Mouse (Mus musculus): ENCODE measurements at regions not wholly inside any gene's neighbourhood (a gene's known extent, or its start where the extent isn't known, plus 50 kb on each side); places are given as distances from the start of the nearest gene placed in this dataset.
A peak's percentile ranks its signal among the peaks of the same experiment; 100 is the strongest.

GRCm38 (mm10) chr3:146342727-146343126, 61.7 kb upstream of the Ssx2ip start:
- Histone ChIP-seq H3K27me3 (ENCODE audit: control insufficient read depth, insufficient read depth, low read length) (no peaks in the 10 kb centered on the region), H3K4me3 (replicated peaks; ENCODE audit: low read length) (no peak overlapping the region), H3K27ac (replicated peaks; ENCODE audit: low read depth, low read length) (no peak overlapping the region), H3K9ac (ENCODE audit: low read depth, low read length, severe bottlenecking) (no peak overlapping the region), H3K4me2 (replicated peaks; ENCODE audit: low read depth, low read length, severe bottlenecking) (no peak overlapping the region), H3K9me3 (ENCODE audit: control insufficient read depth, low read length) (no peaks in the 10 kb centered on the region), H3K36me3 (ENCODE audit: control insufficient read depth, insufficient read depth, low read length) (no peaks in the 10 kb centered on the region), H3K4me1 (ENCODE audit: control insufficient read depth, insufficient read depth, low read length) (peaks cover 10% of the 10 kb centered on the region; the same call in 1 of the 2 replicates)
- 86% methylated on average over 1 of the region's 1 CpGs for WGBS
- ATAC-seq (ENCODE audit: low FRiP score, low read depth) (no peak), DNase-seq (ENCODE audit: low spot score) (no peak)
- TF ChIP-seq POLR2A (IDR thresholded peaks at IDR 0.05; ENCODE audit: borderline replicate concordance, extremely low read depth, insufficient read depth, insufficient read length), result no peak

GRCm38 (mm10) chr3:146343649-146344401, 60.6 kb upstream of the Ssx2ip start:
- no peak overlapping the region for H3K4me3 ChIP-seq (replicated peaks; ENCODE audit: low read length)
- H3K4me2 ChIP-seq (replicated peaks; ENCODE audit: low read depth, low read length, severe bottlenecking), result no peak overlapping the region
- H3K9me3 ChIP-seq (ENCODE audit: control insufficient read depth, low read length), result no peaks in the 10 kb centered on the region
- H3K4me1 ChIP-seq (ENCODE audit: control insufficient read depth, insufficient read depth, low read length), result peaks cover 10% of the 10 kb centered on the region; the same call in 1 of the 2 replicates
- H3K27me3 ChIP-seq (ENCODE audit: control insufficient read depth, insufficient read depth, low read length), result no peaks in the 10 kb centered on the region
- H3K9ac ChIP-seq (ENCODE audit: low read depth, low read length, severe bottlenecking), result no peak overlapping the region
- peak; percentile 57 for DNase-seq (ENCODE audit: low spot score)
- no peak overlapping the region for H3K27ac ChIP-seq (replicated peaks; ENCODE audit: low read depth, low read length)
- WGBS, result 60% methylated on average over 9 of the region's 9 CpGs
- no peaks in the 10 kb centered on the region for H3K36me3 ChIP-seq (ENCODE audit: control insufficient read depth, insufficient read depth, low read length)
- no peak for ATAC-seq (ENCODE audit: low FRiP score, low read depth)
- no peak for TF ChIP-seq POLR2A (IDR thresholded peaks at IDR 0.05; ENCODE audit: borderline replicate concordance, extremely low read depth, insufficient read depth, insufficient read length)

GRCm38 (mm10) chr3:146344402-146345025, 59.9 kb upstream of the Ssx2ip start:
- TF ChIP-seq POLR2A (IDR thresholded peaks at IDR 0.05; ENCODE audit: borderline replicate concordance, extremely low read depth, insufficient read depth, insufficient read length), result no peak
- Histone ChIP-seq H3K4me3 (replicated peaks; ENCODE audit: low read length) (no peak overlapping the region), H3K9me3 (ENCODE audit: control insufficient read depth, low read length) (no peaks in the 10 kb centered on the region), H3K4me2 (replicated peaks; ENCODE audit: low read depth, low read length, severe bottlenecking) (no peak overlapping the region), H3K27ac (replicated peaks; ENCODE audit: low read depth, low read length) (no peak overlapping the region), H3K9ac (ENCODE audit: low read depth, low read length, severe bottlenecking) (no peak overlapping the region), H3K27me3 (ENCODE audit: control insufficient read depth, insufficient read depth, low read length) (no peaks in the 10 kb centered on the region), H3K4me1 (ENCODE audit: control insufficient read depth, insufficient read depth, low read length) (peaks cover 10% of the 10 kb centered on the region; the same call in 1 of the 2 replicates), H3K36me3 (ENCODE audit: control insufficient read depth, insufficient read depth, low read length) (no peaks in the 10 kb centered on the region)
- 74% methylated on average over 11 of the region's 11 CpGs for WGBS
- ATAC-seq (ENCODE audit: low FRiP score, low read depth) (no peak), DNase-seq (ENCODE audit: low spot score) (no peak)

GRCm38 (mm10) chr3:146345308-146345780, 59.1 kb upstream of the Ssx2ip start:
- H3K9me3 ChIP-seq (ENCODE audit: control insufficient read depth, low read length), result no peaks in the 10 kb centered on the region
- TF ChIP-seq POLR2A (IDR thresholded peaks at IDR 0.05; ENCODE audit: borderline replicate concordance, extremely low read depth, insufficient read depth, insufficient read length), result no peak
- ATAC-seq (ENCODE audit: low FRiP score, low read depth), result peak; percentile 83
- H3K4me1 ChIP-seq (ENCODE audit: control insufficient read depth, insufficient read depth, low read length), result peaks cover 9% of the 10 kb centered on the region; the same call in 1 of the 2 replicates
- no peaks in the 10 kb centered on the region for H3K36me3 ChIP-seq (ENCODE audit: control insufficient read depth, insufficient read depth, low read length)
- H3K9ac ChIP-seq (ENCODE audit: low read depth, low read length, severe bottlenecking), result no peak overlapping the region
- H3K27ac ChIP-seq (replicated peaks; ENCODE audit: low read depth, low read length), result no peak overlapping the region
- 6% methylated on average over 18 of the region's 18 CpGs for WGBS
- peak overlapping the region; percentile 11 for H3K4me3 ChIP-seq (replicated peaks; ENCODE audit: low read length)
- DNase-seq (ENCODE audit: low spot score), result peak; percentile 76
- no peaks in the 10 kb centered on the region for H3K27me3 ChIP-seq (ENCODE audit: control insufficient read depth, insufficient read depth, low read length)
- peak overlapping the region; percentile 43 for H3K4me2 ChIP-seq (replicated peaks; ENCODE audit: low read depth, low read length, severe bottlenecking)

GRCm38 (mm10) chr3:146345946-146346345, 58.5 kb upstream of the Ssx2ip start:
- no peak overlapping the region for H3K4me3 ChIP-seq (replicated peaks; ENCODE audit: low read length)
- H3K27me3 ChIP-seq (ENCODE audit: control insufficient read depth, insufficient read depth, low read length), result no peaks in the 10 kb centered on the region
- H3K9me3 ChIP-seq (ENCODE audit: control insufficient read depth, low read length), result no peaks in the 10 kb centered on the region
- no peak for TF ChIP-seq POLR2A (IDR thresholded peaks at IDR 0.05; ENCODE audit: borderline replicate concordance, extremely low read depth, insufficient read depth, insufficient read length)
- peaks cover 4% of the 10 kb centered on the region; the same call in 1 of the 2 replicates for H3K4me1 ChIP-seq (ENCODE audit: control insufficient read depth, insufficient read depth, low read length)
- no peak overlapping the region for H3K27ac ChIP-seq (replicated peaks; ENCODE audit: low read depth, low read length)
- no peak overlapping the region for H3K4me2 ChIP-seq (replicated peaks; ENCODE audit: low read depth, low read length, severe bottlenecking)
- DNase-seq (ENCODE audit: low spot score) (peak; percentile 2), ATAC-seq (ENCODE audit: low FRiP score, low read depth) (no peak)
- 72% methylated on average over 4 of the region's 4 CpGs for WGBS
- no peaks in the 10 kb centered on the region for H3K36me3 ChIP-seq (ENCODE audit: control insufficient read depth, insufficient read depth, low read length)
- H3K9ac ChIP-seq (ENCODE audit: low read depth, low read length, severe bottlenecking), result no peak overlapping the region

Measured in limb, embryonic 14.5 days (tissue).